Mouse (Mus musculus): ENCODE results near the gene Adgrd1.
A peak's percentile ranks its signal among the peaks of the same experiment; 100 is the strongest.

Gene Adgrd1

DNA sequence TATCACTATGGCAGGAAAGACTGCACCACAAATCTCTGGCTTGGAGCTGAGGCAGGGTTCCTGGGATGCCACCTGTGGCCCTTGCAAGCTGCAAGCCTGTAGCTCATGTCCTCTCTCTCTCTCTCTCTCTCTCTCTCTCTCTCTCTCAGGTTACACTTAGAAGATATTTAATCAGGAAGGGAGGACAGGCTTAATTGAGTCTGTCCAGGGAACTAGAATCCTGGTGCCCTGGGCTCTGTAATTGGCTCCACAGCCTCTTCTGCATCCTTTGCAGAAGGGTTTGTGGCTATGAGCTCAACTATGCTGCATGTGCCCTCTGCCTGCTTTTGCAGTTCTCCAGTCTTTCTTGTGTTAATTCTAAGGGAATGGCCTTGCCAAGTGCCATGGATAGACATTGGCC lies 111.7 kb downstream of the Adgrd1 start:
- DNase-seq: no peak

DNA sequence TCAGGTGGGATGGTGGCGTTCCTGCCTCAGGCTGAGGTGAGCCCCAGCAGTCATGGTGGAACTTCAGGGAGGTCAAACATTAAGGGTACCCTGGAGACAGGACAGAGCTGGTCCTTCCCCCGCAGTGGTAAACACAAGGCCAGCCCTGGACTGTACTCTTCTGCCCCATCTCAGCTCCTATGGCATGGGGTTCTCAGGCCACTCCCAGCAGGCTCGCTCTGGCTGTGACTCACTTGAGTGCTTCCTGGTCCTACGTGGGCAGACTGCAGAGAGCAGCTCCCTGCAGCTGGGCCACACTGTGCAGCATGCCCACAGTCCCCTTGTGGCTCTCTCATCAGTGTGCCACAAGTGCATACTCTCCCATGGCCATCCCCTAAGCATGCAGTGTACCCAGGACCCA lies 112.3 kb downstream of the Adgrd1 start:
- DNase-seq: no peak

DNA sequence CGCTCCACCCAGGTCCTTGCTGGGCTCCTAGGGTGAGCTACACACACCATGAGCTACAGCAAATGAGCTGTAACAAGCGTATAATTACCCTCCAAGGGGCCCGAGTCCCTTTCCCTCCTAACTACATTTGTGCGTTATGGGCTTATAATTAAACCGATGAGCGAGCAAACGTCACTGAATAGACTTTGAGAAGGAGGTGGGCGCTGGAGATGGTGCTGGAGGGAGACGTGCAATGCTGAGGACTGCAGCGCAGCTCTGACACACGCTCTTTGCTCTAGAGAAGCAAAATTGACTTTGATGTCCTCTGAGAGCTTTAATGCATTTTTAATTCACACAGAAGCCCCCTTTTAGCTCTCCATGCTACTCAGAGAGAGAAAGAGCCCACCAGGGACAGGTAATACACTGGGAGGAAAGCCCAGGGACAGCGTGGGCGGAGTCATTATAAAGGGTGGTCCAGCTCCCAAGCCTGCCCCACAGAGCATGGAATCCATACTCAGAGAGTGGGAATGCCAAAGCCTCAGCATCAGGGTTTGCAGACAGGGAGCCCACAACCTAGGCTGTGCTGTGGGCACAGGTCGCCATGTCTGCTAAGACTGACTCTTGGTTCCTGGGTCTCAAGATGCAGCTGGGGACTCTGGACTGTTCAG lies 115.0 kb downstream of the Adgrd1 start:
- no peak for DNase-seq

DNA sequence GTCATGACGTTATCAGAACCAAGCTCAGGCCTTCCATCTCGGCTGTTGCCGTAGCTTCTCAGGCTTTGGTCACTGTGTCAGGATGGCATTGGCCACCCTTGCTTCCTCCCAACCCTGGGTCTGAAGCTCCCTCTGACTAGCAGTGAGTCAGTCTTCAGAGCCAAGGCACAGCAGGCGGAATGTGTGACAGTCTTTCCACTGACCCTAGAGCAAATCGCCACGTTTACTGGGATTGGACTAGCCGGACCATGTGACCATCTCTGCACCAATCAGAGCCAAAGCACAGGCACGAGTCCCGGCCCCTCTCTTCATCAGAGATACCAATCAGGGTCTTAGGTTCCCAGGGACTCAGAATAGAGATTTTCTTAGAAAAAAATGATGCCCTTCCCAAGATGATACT lies 117.5 kb downstream of the Adgrd1 start:
- peak; percentile 52 to 62 for DNase-seq

DNA sequence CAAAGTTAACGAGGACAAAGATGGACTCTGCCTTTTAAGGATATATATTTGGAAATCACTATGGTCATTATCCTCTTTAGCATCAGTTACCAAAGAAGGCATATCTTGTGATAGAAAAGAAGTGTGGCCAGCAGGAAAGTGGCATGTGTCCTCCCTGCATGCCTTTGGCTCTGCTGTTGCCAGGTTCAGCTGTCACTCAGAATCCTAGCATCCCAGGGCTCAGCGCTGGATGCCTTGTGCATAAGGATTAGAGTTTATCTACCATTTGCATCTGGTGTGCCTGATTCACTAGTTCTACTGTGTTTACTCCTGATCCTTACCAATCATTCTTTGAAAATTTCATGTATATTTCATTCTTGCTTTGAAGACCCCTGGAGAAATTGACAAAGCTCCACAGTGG lies 119.5 kb downstream of the Adgrd1 start:
- DNase-seq: peak; percentile 27 to 49

DNA sequence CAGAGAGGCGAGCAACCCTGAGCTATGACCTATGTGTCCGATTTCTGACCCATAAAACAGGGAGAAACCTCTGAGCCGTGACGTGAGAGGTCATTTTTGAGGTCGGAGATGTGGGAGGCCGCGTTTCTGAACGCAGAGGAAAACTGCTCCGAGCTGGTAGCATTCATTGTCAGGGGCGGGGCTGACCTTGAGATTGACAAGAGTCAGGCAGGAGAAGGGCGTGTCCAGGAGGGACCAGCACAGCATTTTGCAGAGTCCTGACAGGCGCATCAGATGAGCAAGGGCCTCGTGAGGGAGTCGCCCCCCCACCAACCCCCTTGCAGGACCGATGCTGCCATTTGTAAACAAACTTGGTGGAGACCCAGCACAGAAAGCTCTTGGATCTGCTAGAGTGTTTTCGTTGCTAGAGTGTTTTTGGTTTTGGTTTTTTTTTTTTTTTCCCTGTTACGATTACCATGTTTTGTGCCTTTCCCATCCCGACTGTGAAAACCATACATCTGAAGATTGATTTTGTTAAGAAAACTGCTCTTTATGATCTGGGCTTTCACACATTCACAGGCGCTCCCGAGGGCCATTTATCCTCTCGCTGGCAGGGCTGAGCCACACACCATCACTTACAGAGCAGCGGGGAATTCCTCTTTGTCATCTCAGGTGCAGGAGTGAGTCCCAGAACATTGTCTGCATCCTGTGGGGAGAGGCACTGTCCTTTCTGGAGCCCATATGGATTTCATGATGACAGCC lies 121.1 kb downstream of the Adgrd1 start:
- DNase-seq: no peak

DNA sequence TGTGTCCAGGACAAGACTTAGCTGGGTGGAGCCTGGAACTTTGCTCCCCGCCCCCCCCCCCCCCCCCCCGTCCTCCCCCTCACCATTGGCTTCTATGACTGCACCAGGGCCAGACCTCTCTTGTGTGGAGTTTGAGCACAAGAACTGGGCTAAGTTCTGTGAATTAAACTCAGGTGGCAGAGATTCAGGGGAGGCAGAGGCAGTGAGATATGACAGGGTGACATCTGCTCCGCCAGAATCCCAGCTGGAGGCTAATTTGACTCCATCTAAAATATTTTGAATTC lies 121.6 kb downstream of the Adgrd1 start:
- DNase-seq: no peak

DNA sequence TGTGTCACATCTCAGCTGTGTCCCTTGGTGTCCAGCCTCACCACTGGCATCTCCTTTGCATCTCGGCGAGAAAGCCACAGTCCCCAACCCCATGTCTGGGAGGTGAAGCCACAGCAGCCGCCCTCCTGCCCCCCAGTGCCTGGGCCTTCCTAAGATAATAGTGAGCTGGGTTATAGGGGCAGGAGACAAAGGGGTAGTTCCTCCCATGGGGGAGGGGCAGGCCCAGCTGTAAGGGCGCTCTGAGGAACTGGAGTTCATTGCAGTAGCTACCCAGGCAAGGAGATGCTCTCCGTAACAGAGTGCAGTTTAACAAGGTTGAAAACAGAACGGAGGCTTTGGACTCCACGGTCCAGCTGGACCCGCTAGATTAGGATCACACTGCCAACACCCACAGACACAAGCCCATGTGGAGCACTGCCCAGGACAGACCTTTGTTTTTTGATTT lies 122.0 kb downstream of the Adgrd1 start:
- DNase-seq: peak; percentile 11 to 17

DNA sequence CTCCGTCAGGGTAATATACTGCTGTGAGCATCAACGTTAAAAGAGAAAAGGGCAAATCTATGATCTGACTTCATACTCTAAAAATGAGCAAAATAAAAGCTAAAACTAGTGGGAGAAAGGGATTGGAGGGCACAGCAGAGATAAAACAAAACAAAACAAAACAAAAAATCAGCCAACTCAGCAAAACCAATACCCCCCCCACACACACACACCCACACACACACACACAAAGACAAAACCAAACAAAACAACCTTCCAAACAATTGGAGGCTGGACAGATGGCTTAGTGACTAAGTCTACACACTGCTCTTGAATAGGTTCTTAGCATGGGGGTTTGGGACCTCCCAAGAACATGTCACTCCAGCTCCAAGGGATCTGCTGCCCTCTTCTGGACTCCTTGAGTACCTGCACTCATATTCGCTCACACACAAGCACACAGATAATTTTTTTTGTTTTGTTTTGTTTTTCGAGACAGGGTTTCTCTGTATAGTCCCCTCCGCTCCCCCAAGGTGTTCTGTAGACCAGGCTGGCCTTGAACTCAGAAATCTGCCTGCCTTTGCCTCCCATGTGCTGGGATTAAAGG lies 122.7 kb downstream of the Adgrd1 start:
- DNase-seq: no peak

DNA sequence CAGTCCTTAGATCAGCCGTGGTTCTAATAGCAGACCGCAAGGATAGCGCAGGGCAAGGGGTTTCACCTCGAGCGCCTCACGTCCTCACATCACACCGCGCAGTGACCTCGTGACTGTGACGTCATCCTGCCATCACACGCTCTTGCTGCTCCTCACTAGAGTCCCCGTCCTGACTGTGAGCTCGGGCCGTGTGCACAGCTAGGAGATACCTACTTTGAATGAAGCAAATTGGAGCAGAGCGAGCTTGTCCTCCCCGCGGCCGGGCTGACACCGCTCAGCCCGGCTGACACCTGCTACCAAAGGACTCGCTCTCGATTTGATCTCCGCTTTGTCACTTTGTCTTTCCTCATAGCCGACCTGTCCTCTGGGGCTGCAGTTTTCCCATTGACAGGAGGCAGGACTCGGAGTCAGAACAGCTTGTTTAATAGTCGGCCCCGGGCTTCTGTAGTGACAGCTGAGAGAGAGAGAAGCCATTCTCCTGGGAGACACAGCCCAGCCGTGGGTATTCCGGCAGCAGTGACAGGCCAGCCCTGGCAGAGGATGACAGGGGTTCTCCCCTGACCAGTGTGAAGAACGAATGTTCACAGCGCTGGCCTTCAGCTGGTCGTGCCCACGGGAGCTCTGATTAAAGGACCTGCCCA lies 129.4 kb downstream of the Adgrd1 start:
- DNase-seq: no peak

DNA sequence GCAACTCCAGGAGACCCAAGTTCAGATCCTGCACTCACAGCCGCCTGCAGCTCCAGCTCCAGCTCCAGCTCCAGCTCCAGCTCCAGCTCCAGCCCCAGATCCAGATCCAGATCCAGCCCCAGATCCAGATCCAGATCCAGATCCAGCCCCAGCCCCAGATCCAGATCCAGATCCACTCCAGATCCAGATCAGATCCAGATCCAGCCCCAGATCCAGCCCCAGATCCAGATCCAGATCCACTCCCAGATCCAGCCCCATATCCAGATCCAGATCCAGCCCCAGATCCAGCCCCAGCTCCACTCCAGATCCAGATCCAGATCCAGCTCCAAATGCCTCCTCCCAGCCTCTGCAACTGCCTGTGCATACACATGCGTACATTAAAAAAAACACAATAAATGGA lies 131.6 kb downstream of the Adgrd1 start:
- DNase-seq: no peak

DNA sequence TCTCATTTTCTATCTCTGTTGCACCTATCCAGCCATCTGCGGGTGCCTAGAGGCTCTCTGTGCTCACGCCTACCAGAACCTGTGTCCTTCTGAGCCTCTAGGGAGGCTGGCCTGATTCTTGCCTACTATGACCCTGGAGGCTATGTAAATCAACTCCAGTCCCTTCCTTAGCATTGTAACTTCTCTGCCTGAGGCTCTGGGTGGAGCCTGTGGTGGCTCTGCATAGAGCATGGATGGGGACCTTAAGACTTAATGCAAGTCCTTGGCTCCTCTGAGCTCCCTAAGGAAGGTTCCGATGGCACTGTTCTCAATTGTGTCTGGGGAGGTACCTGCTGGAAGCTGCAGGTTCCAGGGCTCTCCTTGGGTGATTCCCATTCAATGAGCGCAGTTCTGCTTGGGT lies 136.8 kb downstream of the Adgrd1 start:
- DNase-seq: no peak

DNA sequence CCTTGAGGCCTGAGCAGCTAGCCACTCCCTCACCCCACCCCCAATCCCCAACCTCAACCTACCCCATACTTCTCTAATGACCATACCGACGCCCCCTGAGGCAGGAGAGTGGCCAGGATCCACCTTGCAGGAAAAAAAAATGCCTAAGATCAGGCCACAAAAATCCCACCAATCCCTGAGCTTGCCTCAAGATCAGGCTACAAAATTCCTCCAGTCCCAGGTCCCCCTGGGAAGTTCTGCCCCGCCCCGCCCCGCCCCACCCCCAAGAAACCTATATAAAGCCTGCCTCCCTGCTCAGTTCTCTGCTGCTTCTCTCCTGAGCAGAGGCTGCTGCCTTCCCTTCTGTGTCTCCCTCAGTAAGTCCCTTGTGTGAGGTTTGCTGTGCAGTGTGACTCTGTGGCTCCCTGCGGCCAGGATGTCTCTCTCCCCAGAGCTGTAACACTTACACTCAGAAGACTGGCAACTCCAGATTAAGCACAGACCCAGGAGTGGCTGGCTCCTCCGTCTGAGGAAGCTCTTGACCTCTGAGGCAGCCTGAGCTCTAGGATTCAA lies 137.4 kb downstream of the Adgrd1 start:
- DNase-seq: no peak

DNA sequence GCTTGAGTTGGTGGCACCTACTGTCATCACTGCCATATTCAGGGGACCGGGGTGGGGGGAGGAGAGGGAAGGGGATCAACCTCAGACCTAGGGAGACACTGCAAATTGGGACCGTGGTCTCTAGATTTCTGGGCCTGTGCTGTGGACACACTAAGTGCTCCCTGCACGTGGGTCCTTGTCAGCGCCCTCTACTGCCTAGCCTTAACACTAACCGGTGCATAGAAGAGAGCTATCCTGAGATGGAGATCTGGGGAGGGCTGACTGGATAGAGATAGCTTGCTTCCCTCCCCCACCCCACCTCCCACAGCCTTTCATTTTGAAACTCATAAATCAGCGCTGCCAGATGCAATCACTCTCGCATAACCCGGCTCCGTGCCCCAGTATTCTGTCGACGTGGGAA lies 139.8 kb downstream of the Adgrd1 start:
- DNase-seq: no peak

DNA sequence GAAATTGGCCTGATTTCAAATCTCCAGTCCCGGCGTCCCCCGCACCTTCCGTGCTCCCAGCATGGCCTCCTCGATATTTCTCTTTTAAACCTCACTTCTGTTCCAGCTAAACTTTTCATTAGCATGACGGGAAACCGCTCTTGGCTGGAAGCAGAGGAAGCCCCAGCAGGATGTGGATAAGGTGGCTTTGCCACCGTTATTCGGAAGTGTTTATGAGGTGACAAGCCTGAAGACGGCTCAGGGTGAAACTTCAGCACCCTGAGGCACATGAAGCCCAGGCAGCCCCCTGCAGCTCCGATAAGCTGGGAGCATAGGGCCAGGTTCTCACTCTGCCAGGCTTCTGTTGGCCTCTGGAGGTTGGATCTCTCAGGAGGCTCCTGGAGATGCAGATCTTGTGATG lies 145.3 kb downstream of the Adgrd1 start:
- DNase-seq: no peak

DNA sequence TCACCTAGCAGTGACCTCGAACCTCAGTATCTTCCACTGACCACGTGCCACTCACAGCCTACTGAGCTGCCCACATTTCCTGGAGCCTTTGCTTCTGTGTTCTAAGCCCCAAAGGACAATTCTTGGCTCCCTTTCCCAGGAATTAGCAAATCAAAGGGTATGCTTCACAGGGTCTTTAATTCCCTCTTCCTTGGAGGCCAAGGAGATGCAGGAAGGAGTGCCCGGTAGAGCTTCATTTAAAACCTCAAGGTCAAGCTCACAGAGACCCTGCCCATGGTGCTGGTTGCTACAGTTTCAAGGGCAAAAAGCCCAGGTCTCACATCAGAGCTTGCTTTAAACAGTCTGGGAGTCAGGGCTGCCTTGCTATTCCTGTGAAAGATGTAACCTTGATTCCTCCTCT lies 145.7 kb downstream of the Adgrd1 start:
- DNase-seq: no peak

DNA sequence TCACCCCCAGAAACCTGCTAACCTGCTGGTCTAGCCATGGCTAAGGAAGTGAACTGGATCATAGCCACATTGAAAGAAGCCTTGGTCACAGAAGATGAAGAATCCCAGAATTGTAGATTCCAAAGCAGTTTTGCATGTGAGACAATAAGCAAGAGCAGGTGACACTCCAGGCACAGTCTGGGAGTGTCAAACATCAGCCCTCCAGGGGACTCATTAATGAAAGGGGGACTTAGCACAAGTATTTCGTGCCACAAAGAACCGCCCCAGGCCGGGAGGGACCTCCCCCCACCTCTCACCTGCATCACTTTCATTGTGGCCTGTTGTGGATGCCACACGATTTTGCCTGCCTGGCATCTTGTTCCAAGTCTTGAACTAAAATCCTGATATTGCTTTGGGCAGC lies 146.6 kb downstream of the Adgrd1 start:
- DNase-seq: no peak

DNA sequence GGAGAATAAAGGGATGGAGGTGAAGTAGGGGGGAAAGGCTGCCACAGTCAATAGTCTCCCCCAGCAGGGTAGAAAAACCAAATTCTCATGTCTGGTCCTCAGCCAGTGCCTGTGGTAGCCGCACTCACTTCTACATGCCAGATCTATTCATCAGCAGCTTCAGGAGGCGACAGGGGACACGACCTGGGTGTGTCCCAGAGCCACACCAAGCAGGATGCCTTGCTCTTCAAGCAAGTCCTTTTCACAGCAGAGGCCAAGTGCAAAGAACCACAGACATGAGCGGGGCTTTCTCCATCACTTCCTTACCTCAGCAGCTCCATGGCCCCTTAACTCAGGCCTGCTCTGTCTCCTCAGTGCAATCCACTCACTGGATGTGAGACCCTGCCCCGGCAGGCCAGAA lies 147.8 kb downstream of the Adgrd1 start:
- DNase-seq: no peak

DNA sequence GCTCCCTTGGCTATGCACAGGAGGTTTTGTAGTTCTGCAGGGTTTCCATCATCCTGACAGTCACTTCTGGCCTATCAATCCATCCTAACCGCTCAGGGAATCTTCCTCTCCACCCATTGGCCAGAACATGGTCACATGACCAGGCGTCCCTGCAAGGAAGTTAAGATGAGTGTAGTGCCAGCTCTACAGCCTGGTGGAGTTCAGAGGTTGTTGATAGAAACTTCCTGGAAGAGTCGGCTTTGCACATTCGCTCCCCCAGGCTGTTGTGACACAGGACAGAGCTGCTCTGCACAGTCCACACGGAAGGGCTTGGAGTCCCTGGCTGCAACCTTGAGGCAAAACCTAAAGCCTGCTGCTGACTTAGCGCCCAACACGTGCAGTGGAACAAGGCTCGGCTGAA lies 152.5 kb downstream of the Adgrd1 start:
- no peak for DNase-seq
